Mouse (Mus musculus): ENCODE measurements around the gene Usp11.

Usp11 gene

DNA sequence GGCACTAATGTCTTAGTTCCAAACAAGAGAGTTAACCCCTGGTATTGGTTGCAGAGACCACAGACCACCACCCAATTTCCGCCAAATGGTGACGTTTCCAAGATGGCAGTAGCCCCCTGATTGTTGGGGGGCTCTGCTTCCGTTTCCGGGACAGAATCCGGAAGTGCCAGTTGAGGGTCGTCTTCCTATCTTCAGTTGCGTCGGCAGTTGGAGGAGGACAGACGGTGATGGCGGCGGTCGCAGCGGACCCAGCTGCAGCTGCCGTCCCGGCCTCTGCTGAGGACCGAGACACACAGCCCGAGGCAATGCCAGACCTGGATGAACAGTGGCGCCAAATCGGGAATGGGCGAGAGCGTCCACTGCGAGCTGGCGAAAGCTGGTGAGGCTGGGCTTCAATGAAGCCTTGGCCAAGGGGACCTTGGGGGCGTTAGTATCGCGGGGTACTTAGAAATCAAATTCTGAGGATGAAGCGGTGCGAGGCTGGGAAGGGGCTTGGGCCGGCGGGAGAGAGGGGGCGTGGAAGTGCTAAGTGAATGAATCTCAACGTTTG, at the start of gene Usp11:
Usp11 (plus strand) TSS at position 166 of the 550 bp plus-strand sequence.
- DNase-seq (ENCODE audit: low spot score) = peak; percentile 82

DNA sequence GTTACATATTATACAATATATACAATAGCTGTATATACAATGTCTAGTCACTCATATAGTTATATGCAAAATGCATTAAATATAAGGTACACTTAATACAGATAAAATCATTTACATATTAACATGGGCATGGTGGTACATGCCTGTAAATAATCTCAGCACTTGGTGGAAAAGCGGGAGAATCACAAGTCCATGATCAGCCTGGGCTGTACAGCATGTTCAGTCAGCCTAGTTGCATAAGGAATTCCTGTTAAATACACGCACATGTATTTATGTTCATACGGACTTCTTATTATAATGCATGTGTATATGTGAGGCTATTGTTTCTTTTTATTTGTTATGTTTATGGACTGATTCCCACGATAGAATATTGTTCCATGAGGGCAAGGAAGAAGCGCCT, 46.1 kb upstream of the Usp11 start:
- DNase-seq (ENCODE audit: low spot score) = peak; percentile 6

DNA sequence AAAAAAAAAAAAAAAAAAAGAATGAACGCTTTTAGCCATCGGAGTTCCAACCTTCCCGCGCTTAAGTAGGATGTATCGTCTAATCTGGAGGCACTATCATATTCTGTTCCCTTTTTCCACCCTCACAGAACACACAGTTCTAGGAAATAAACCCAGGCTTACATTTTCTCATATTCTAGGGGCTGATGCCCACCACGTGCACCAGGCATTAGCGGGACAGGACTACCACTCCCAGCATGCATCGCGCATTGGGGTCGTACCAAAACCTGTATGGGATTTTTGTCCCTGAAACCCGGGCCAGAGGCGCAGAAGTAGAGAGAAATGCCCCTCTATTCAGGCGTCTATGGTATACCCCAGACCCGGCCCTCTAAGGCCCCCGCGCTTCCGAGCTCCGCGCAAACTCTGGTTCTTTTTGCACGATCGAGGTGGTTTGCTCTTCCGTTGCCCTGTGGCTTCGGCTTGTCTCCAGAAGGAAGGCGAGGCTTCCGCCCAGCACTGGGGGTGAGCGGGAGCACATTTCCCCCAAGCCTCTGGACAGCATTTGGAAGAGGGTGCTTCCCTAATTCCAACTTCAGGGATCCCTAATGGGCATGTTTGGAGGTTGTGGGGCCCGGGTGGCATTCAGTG, 45.6 kb upstream of the Usp11 start, which contains the start of gene Uba1:
Uba1 (plus strand) TSS at position 301 of the 627 bp plus-strand sequence.
- peak; percentile 92 for DNase-seq (ENCODE audit: low spot score)

DNA sequence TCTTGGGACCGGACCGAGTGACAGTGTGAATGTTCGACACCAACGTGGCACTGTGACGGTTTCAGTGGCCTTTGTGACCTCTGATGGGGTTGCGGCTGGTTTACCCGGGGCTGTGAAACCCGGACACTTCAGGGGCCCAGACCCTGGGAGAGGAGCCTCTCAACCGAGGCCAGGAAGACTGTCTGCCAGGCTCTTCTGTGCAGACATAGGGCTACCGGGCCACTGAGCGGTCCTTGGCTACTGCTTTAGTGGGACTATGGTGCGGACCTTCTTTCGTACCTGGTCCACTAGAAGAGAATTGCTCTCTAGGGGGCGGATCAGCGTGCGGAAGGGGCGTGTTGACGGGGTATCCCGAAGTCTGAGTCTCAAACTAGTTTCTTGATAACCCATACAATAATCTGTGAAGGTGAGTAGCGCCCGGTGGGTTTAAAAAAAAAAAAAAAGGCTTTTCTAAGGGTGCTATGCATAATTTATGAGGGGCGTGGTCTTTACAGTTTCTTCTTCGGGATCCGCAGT, 44.8 kb upstream of the Usp11 start:
- DNase-seq (ENCODE audit: low spot score) = peak; percentile 18

DNA sequence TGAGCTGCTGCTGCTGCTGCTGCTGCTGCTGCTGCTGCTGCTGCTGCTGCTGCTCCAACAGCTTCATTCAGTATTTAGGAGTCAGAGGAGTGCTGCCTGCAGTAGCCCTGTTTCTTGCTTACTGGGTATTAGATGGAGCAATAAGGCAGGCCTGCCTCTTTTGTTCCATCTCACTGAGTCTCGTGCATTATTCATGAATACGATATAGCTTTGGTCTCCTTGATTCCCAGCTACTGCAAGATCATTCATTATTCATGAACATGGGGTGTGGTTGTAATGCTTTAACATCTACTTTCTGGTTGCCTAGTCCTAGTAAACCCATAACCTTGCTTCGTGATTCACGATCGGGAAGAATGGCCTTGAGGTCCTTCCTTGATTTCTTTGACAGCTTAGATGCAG, 41.4 kb upstream of the Usp11 start:
- no peak for DNase-seq (ENCODE audit: low spot score)

DNA sequence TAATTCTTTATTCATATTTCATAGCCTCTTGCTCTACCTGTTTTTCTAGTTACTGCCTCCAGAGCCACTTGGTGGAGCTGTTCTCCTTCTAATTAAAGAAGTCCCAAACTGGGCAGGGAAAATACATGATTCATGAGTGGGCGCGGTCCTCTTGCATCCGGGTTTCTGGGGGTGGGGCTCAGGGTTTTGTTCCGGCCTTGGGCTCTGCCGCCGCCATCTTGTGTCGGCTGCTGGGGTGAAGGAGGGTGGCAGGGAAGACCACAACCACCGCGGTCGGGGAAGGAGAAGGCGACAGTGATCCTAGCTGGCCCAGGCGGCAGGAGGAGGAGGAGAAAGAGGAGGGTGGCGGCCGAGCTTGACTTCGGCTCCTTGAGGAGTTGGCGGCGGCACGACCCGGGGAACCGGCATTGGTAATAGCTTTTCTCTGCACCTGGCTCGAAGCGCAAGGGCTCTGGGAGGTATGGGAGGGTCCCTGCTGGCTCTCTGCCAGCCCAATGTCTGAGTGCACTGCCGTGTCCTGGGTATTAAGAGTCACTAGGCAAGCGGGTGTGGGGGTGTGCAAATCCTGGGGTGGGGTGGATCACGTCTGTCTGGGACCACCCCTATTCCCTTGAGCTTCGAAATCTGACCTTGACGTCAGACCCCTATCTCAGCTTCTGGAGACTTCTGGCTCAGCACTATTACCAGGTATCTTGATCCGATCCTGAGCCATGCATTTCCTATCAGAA, 40.8 kb upstream of the Usp11 start:
- peak; percentile 95 for DNase-seq (ENCODE audit: low spot score)

DNA sequence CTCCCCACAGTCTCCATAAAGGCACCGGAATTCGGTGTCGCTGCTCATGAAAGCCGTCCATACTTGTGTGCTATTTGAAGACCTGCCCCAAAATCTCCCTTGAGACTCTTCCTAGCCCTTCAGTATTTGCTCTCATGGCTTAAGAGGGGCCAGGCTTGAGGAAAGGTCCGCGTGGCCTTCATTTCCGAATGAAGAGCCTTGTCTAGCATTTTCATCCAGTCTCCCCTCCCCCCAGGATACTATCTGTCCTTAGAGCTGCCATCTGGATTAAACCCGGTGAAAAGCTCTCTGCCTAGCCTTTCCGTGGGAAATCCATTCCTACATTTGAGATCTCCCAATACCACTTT, 40.3 kb upstream of the Usp11 start:
- no peak for DNase-seq (ENCODE audit: low spot score)

DNA sequence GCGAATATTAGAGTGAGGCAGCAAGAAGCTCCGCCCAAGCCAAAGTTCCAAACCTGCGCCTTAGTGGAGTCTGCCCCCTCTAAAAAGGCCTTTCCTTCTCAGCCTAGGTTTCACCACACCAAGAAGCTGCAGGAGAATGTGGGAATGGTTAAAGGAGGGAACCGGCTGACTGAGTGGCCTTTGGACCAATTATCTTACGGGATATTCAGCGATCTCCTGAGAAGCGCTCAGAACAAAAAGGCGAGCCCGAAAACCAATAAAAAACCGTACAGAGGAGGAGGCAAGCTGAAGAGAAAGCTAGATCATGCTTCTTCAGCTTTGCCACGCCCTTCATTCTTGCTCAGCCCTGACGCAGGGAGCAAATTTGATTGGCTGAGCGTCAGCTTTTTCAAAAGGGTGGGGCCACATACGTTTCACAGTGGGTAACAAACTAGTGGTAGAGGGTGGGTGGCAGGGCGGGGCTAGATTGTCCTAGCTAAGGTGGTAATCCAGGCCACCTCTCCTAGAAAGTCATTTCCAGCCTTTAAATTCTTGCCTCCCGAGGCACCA, 16.1 kb upstream of the Usp11 start, which contains the start of gene Cdk16:
Cdk16 (plus strand) TSS at position 436 of the 549 bp plus-strand sequence.
- peak; percentile 91 for DNase-seq (ENCODE audit: low spot score)

DNA sequence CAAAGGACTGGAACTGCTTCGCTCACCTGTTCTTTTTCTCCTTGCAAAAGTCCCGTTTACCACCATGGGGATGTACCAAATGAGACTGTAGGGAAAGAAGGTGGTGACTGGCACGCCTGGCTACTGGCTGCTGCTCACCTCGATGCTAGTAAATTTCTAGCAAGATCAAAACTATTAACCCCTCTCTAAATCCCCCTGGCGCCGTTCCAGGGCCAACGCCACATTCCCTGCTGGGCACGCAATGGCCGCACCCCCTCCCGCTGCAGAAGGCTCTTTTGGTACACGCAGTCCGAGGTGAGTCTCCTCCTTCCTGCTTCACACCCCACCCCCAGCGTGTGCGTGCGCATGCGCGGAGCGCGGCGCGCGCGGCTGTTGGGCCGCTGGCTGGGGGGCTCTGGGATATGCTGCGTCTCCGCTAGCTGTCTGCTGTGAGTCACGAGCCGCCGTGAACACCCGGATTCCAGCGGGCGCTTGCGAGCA, 15.6 kb upstream of the Usp11 start:
- DNase-seq (ENCODE audit: low spot score) = peak; percentile 80

DNA sequence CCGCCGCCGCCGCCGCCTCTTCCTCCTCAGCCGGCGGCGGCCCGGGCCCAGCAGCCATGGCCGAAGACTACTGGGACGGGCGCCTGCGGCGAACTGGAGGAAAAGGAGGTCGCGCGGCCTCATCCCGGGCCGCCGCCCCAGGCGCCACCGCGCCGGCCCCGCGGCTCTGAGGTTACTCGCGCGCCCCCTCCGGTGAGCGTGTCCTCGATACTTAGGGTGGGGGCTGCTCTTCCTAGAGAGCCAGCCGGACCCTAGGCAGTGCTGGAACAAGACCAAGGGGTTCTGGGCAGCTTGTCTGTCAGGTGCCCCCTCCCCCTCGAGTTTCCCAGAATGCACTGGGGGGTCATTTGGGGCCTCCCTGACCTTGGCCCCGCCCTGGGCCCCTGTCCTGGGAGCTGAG, 15.1 kb upstream of the Usp11 start:
- DNase-seq (ENCODE audit: low spot score) = peak; percentile 81

DNA sequence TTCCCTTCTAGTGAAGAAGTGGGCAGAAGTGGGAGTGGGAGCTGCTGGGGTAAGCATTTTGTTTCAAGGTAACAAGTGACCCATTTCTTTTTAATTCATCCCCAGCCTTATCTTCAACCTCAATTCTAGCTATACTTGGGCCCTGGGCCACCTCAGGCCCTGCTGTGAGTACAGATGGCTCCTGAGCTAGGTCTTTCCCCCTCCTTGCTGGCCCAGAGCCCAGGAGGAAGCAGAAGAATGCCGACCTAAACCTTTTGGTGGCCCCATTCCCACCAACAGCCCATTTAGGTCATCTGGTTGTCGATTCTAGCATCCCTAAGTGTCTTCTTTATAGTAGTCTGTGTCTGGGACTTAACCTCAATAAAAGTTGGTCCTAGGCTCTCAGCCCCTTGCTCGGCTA, 12.1 kb upstream of the Usp11 start:
- no peak for DNase-seq (ENCODE audit: low spot score)

DNA sequence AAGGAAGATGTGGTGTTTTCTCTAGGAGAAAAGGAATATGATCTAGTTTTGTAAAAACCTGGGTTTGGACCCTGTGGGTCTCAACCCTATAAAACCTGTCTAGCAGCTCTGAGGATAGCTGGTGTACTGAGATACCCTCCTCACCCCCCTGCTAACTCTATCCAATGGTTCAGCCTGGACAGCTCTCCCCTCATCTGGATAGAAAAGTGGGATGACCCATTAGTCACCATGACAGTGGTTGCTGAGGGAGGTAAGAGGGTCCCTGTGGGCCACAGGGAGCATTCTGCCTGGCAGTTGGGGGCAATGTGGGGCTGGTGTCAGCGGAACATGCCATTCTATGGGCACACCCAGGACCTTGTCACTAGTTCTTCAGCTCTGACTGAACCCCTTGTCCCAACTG, 11.1 kb upstream of the Usp11 start:
- DNase-seq (ENCODE audit: low spot score) = no peak

DNA sequence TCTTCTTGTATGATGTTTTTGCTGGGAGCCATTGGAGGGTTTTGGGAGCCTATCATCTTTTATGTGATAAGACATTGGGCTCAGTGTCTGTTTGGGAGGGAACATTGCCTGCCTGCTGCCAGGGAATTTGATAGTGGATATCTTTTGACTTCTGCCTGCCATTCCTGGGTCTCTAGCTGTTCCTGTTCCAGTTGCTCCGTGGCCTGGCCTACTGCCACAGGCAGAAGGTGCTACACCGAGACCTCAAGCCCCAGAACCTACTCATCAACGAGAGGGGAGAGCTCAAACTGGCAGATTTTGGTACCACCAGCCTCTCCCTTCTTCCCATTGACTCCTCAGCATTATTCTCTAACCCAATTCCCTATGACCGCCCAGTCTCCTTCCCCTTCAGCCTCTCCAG, 7.9 kb upstream of the Usp11 start:
- no peak for DNase-seq (ENCODE audit: low spot score)

DNA sequence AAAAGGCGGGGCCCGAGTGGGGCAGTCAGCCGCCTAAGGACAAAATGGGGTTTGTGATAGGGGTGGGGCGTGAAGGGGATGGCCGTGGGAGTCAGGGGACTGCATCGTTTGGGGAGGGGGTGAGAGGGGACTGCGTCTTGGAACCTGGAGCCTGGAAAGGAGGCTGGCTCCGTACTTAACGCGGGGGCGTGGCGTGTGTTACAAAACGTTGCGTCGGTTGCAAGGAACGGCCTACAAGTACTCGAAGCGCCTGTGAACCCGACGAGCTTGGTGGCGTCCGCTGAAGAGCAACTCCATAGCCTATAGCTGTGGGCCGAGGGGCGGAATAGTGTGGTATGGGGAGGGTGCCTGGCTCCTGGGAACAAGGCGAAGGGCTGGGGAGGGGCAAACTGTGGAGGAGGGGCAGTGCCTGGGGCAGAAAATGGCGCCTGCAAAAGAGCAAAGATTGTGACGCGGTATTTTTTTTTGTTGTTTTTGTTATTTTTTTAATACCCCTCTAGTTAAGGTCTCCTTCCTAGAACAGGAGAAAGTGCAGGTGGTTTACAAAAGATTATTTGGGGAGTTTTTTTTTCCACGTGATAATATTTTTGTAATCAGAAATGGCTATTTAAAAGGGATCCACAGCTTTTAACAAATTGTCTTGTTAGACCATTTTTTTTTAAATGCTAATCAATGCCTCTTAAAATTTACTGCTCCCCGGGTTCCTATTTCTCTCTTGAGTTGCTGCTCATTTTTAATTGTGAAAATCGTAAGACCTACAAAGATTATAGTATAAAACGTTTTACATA, 783 bp downstream of the Usp11 start:
- peak; percentile 88 for DNase-seq (ENCODE audit: low spot score)

DNA sequence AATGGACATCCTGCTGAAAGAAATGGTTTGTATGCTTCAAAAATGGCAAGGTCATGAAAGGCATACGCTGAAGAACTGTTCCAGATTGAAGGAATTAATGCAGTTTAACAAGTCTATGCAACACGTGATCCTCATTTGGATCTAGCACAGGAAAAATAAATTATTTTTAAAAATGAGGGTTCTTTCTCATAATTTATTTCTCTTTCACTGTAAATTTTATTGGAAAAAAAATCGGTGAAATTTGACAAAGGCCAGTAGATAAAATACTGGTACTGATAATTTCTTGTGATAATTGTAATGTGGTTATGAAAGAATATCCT, 1.3 kb downstream of the Usp11 start:
- DNase-seq (ENCODE audit: low spot score) = no peak

DNA sequence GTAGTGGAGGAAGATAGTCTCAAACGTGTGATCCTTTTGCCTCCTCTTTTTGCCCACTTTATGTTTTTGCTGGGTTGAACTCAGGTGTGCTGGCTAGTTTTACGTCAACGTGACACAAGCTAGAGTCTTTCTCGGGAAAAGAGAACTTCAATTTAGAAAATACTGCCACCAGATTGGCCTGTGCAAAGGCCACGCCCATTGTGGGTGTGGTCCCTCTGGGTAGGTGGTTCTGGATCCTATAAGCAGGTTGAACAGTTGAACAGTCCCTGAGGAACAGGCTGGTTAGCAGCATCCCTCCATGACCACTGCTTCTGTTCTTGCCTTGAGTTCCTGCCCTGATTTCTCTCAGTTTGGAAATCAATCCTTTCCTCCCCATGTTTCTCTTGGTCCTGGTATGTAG, 25.0 kb downstream of the Usp11 start:
- no peak for DNase-seq (ENCODE audit: low spot score)

DNA sequence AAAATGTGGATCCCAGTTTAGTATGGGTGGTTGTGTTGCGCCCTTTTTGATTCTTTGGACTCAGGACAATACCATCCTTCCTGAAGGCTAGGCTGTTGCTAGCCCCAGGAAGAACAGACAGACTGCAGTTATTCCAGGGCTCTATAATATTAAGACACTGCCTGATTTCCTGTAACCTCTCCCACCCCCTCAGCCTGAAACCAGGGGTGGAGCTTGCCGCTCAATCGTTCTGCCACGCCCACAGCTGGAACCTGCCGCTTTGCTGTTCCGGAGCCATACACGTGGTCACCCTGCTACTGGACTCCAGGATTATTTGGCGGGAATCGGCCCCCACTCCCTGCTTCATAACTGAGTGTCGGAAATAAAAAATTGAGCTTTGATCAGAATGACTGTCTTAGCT, 26.3 kb downstream of the Usp11 start:
- peak; percentile 1 for DNase-seq (ENCODE audit: low spot score)

DNA sequence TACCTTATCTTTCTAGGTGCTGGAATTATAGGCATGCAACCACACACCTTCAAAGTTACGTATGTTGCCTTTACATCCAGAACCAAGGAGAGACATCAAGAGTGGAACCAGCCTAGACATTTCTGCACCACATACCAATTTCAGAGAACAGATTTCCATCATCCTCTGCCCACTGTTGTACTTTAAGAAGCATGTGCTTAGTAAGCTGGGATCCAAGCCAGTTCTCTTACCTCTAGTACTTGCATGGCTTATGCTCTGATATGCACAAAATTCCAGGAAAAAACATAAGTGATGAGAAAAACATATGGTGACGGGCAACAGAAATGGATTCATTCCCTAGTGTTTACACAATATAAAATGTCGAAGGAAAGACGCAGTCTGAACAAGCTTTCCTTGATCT, 32.8 kb downstream of the Usp11 start:
- no peak for DNase-seq (ENCODE audit: low spot score)

DNA sequence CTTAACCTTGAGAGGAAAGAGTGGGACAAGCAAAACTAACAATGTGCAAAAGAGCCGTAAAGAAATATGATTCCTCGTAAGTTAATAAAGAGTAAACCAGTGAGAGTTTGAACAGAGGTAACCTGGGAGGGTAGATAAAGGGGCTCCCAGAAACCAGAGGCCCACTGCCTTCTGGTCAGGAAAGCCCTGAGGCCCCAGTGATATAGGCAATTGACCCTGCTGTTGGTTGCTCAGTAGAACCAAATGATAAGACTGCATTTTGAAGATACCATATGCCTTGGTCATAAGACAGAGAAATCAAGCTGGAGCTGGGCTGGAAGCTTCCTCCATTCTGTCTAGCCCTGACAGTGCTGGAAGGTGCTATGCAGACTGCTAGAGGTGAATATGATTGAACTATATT, 45.1 kb downstream of the Usp11 start:
- no peak for DNase-seq (ENCODE audit: low spot score)

DNA sequence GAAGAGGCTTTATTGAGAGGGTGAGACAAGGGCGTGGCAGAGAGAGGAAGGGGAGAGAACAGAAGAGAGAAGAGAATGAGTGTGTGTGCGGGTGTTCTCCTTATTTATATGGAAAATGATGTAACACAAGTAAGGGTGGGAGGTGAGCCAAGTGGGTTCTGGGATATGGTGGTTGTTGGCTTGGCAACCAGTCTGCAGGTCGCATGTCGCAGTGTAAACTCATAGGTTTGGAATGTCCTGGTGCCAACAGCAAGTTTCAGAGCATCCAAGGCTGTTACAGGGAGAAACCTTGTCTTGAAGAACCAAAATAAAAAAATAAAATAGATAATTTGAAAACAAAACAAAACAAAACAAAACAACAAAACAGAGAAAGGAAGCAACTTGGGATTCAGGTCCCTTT, 57.5 kb downstream of the Usp11 start:
- DNase-seq (ENCODE audit: low spot score) = no peak
